Mouse (Mus musculus) olfactory bulb, adult 2 months (tissue): ENCODE data around the gene Taf11. TPM values are rescaled to one million over a fixed set of nuclear protein-coding genes. Genes with fewer than 3 reads are reported as not detected.

ENCODE experiments used
- H3K27ac ChIP-seq: fragments of 200-500 bp; 2 replicates; pipeline ENCODE4 v1.5.1; 2012; ENCODE audit warnings: low read depth, low read length; ENCODE audit not compliant: insufficient read depth
- H3K4me1 ChIP-seq: fragments of 200-500 bp; 2 replicates; pipeline ENCODE4 v1.6.1; 2012; ENCODE audit warnings: low read length; ENCODE audit not compliant: control insufficient read depth, insufficient read depth
- H3K4me3 ChIP-seq: fragments of 200-500 bp; 2 replicates; pipeline ENCODE4 v1.5.1; 2012; ENCODE audit warnings: mild to moderate bottlenecking, low read depth, low read length, moderate library complexity; ENCODE audit not compliant: insufficient read depth
- CTCF ChIP-seq: fragments of 200-500 bp; IDR thresholded peaks from 2 replicates; pipeline ENCODE4 v1.5.1; 2012; ENCODE audit warnings: low read depth, mild to moderate bottlenecking, low read length, moderate library complexity; ENCODE audit not compliant: insufficient read depth
- POLR2A ChIP-seq: fragments of 200-500 bp; IDR thresholded peaks from 2 replicates; pipeline ENCODE4 v1.6.1; 2012; ENCODE audit warnings: mild to moderate bottlenecking, low read depth, low read length, moderate library complexity; ENCODE audit not compliant: insufficient read depth
- WGBS: fragments of 180-500 bp; shearing (Covaris S2); methylation state at CpG from one replicate; pipeline ENCODE4 v1.1.7; 2018; 5-methylcytosine and 5-hydroxymethylcytosine counted together
- polyA plus RNA-seq: library from polyadenylated mRNA; stranded (reverse); fragments of >200 nt; gene quantifications from 2 replicates; pipeline ENCODE4 v1.2.4, GENCODE M21; 2012; ENCODE audit warnings: low replicate concordance; ENCODE audit not compliant: missing spikeins, insufficient read depth, insufficient read length

Gene Taf11
- polyA plus RNA-seq, 1 experiment = not detected

DNA sequence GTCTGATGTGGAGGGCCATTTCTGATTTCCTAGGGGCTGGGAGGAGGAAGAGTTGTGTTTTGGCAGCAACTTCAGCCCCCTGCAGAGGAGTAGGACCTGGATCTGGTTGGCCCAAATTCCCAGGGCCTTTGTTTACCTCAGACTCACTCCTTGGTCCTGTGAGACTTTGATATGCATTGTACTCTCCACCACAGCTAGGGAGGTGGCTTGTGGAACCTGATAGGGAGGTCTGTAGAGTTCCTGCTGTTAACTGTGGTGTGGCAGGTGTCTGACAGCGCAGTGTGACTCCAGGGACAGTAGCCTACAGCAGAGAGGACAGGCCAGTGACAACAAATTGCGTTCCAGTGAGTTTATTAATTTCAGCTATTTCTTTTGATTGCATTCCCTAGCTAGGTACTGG lies 50.5 kb downstream of the Taf11 start:
- WGBS = 72% methylated on average over 2 of the region's 2 CpGs
- H3K4me3 ChIP-seq = no peak overlapping the region
- H3K27ac ChIP-seq = no peak overlapping the region
- peaks cover 17% of the 10 kb centered on the region for H3K4me1 ChIP-seq
- TF ChIP-seq CTCF (no peak), POLR2A (no peak)

DNA sequence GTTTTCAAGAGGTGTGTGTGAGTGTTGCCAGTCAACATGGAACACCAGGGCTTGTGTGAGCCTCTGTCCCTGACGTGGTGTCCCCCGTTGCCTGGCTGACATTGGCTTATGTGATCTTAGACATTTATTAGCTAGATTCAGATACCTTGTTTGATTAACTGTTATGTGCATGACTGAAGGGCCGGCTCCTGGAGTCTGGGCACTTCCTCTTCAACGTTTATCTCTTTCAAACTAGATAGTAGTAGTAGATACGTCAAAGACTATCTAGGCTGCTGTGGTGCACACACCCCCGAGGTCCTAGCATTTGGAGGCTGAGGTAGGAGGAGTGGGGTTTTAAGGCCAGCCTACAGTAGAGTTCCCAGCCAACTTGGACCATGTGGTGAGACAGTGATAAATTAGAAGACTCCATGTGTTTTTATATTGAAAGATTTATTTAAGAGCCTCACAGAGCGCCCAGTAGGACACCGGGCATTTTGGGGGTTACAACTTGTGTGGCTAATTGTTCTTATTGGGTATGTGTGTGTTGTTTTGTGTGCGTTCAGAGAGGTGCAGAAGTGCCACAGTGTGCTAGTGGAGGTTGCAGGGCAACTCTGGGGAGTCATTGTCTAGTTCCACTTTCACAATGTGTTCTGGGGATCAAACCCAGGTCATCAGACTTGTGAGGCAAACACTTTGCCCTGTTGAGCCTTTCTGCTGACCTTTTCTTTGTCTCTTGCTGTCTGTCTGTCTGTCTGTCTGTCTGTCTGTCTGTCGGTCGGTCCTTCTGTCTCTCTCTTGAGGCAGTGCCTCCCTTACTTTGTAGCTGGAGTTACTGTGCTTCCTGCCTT lies 51.8 kb downstream of the Taf11 start:
- H3K4me3 ChIP-seq = peak overlapping the region; percentile 93
- 51% methylated on average over 11 of the region's 11 CpGs for WGBS
- H3K4me1 ChIP-seq = peaks cover 17% of the 10 kb centered on the region
- H3K27ac ChIP-seq = no peak overlapping the region
- no peak for TF ChIP-seq POLR2A
- no peak for TF ChIP-seq CTCF

GRCm38 (mm10) chr17:27856798-27857648 lies 52.6 kb downstream of the Taf11 start:
- peak overlapping the region; percentile 93 for H3K4me3 ChIP-seq
- peak overlapping the region; percentile 59 for H3K27ac ChIP-seq
- under 1% methylated on average over 52 of the region's 52 CpGs for WGBS
- H3K4me1 ChIP-seq = peaks cover 17% of the 10 kb centered on the region
- TF ChIP-seq CTCF (no peak), POLR2A (no peak)

- Histone ChIP-seq H3K4me3 (peak within 1 kb of the TSS; percentile 93), H3K27ac (peak within 1 kb of the TSS; percentile 59), H3K4me1 (peaks cover 17% of the 10 kb centered on the region)
- peak; percentile 57 for TF ChIP-seq POLR2A
- TF ChIP-seq CTCF = no peak
- under 1% methylated on average over 54 of the region's 54 CpGs for WGBS
Measured at GRCm38 (mm10) chr17:27856265-27856797, 53.3 kb downstream of the Taf11 start, which contains the start of gene Uhrf1bp1. Gene Uhrf1bp1, plus strand, starts transcription at chr17:27856441.

Other genes starting within 250 kb of the Taf11 start
- gene Spdef, start 180.9 kb downstream of the Taf11 start, polyA plus RNA-seq = not detected in 2 replicates
- gene D17Wsu92e, start 89.2 kb downstream of the Taf11 start, polyA plus RNA-seq = 114 TPM in 1 of 2 replicates, not detected in the other
- gene Snrpc, start 71.7 kb downstream of the Taf11 start, polyA plus RNA-seq = not detected in 2 replicates
- not detected in 2 replicates for gene Uhrf1bp1, start 53.4 kb downstream of the Taf11 start, polyA plus RNA-seq
- not detected in 2 replicates for gene Anks1, start 538 bp downstream of the Taf11 start, polyA plus RNA-seq
- gene Tcp11, start 170.8 kb upstream of the Taf11 start, polyA plus RNA-seq = not detected in 2 replicates
- not detected in 2 replicates for gene Scube3, start 232.3 kb upstream of the Taf11 start, polyA plus RNA-seq